Mouse (Mus musculus) CD4-positive, CD25-positive, alpha-beta regulatory T cell, adult 2 months (primary cell): ENCODE results near the gene 1700016K19Rik.

Experiments used
- DNase-seq: peaks from one replicate; pipeline ENCODE4 v3.0.0-alpha.2; 2012; ENCODE audit warnings: low read depth, low spot score

Gene 1700016K19Rik

DNA sequence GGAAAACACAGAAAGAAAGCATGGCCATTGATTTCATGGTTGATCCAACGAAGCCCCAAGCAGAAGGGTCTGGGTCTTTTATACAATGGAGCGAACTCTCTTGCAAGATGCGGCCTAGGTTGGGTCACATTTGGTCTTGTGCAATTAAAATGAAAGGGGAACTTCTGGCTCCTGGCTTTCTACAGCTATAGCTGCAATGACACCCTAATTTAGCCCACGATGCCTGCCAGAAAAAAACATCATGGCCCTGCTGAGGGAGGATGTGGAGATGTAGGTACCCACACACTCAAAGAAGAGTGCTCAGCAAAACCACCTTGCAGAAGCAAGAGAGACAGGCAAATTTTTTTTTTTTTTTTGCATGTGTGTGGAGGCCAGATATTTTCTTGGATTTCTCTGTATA is 34.1 kb downstream of the 1700016K19Rik start:
- DNase-seq = no peak

DNA sequence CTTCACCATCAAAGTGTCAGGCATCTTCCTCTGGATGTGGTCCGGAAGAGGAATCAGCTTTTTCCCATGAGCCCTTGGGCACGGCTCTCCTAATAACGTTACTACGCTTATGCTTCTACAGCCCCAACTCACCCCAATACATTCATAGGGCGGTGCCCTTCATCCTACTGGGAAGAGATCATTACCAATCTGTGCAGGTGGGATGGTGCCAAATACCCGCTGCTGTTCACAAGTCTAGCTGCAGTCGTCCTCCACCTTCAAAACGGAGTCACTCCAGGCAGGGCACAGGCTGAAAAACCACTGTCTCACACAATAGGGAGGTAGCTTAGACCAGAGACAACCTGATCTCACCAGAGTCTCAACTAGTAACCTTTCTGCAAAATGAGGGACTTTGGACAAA is 35.5 kb downstream of the 1700016K19Rik start:
- no peak for DNase-seq

DNA sequence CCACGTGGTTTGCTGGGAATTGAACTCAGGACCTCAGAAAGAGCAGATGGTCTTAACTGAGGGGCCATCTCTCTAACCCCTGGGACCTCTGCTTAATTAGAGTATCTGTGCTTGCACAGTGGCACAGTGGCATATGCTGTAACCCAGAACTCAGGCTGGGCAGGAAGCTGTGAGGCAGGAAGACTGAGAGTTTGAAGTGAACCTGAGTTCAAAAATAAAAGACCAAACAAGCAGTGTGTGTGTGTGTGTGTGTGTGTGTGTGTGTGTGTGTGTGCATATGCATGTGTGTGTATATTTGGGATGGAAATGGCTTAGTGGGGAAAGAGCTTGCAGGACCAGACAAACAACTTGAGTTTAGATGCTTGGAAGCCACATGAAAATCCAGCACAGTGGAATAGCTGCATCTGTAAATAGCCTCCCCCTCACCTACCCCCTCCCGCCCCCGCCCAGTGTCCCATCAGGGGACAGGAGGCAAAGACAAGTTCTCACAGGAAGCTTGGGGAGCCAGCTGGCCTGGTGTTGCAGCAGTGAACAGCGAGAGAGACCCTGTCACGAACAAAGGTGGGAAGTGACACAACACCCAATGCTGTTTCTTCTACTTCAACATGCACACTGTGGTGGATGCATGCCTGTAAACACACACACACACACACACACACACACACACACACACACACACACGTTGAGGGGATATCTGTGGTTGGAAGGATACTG is 38.0 kb downstream of the 1700016K19Rik start:
- peak; percentile 56 for DNase-seq

DNA sequence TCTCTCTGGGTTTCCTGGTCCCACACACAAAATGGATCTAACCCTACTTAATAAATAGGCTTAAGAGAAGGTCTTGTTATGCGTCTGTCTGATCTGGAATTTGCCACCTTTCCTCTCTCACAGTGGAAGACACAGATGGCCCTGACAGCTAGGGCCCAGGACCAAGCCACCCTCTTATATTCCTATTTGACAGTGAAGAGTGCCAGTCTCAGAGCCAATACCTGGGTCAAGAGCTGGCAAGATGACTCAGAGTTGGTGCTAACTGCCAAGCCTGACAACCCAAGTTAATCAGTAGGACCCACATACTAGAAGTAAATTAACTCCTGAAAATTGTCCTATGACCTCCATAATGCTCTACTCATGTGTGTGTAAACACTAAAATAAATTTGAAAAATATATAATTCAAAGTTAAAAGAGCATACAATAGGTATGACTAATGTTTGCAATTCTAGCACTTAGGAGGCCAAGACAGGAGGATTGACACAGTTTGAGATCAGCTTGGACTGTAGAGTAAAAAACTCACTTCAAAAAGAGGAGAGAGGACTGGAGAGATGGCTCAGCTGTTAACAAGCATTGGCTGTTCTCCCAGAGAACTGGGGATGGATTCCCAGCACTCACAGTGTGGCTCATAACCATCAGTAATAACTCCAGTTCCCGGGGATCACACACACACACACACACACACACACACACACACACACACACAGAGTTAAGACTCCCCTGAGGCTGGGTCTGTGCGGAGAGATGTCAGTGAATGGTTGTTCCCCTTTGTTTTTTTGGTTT is 39.8 kb downstream of the 1700016K19Rik start:
- no peak for DNase-seq

DNA sequence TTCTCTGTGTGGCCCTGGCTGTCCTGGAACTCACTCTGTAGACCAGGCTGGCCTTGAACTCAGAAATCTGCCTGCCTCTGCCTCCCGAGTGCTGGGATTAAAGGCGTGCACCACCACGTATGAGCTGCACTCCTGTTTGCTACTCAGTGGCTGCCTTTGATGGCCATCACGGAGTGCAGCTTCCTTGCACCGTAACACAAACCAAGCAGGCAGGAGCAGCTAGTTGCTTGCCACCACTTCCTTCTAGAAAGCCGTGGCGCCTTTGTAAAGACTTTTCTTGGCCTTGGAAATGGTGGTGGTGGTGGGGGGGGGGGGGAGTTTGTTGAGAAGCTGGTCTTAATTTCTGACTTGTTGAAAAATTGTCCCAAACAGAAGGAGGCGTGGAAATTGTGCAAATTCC is 40.4 kb downstream of the 1700016K19Rik start:
- DNase-seq = peak; percentile 37

DNA sequence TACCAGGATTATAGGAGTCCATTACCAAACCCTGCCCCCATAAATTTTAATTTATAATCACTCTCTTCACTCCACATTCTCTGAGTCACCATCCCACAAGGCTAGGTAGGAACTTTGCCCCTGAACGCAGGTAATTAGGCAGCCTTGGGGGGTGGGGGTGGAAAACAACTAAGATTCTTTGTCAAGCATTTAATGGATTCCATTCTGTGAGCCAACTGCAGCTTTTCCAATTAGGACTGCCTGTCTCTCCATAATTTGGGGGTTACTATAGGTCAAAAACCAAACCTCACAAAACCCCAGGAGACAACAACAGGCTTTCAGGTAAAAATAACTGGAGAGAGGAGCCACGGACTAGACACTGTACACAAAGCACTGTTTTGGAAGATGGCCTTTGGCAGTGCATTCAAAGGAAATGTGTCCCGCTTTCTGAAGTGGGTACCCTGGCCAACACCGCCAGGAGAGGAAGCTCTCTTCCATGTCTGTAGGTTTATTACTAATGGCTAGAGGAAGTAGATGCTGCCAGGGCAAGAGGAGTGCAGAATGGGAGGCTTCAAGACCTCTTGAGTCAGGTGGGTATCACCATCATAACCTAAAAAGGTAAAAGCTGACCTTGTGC is 41.2 kb downstream of the 1700016K19Rik start:
- DNase-seq = no peak

DNA sequence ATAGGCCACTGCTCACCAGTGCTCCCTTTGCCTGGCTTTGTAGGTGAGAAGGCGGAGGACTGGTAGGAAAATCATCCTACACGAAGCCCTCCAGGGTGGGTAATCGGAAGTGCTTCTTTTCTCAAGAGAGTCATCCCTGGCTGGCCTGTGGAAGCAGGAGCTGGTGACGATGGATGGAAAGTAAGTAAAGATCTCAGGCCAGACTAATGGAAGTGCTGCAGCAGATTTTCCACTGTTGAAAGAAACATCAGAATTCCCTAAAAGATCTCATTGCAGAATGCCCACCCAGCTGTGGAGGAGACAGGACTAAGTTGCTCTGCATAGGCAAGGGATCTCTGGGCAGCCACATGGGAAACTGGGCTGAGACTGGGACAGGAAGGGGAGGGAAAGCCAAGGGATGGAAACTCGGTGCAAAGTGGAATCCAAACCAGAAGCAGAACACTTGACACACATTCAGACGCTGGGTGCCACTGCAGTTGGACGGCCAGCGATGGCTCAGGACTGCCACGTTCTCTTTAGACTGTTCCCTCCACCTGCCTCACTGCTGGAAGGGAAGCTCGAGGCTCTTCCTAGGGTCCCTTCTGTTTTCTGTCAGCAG is 42.4 kb downstream of the 1700016K19Rik start:
- no peak for DNase-seq

DNA sequence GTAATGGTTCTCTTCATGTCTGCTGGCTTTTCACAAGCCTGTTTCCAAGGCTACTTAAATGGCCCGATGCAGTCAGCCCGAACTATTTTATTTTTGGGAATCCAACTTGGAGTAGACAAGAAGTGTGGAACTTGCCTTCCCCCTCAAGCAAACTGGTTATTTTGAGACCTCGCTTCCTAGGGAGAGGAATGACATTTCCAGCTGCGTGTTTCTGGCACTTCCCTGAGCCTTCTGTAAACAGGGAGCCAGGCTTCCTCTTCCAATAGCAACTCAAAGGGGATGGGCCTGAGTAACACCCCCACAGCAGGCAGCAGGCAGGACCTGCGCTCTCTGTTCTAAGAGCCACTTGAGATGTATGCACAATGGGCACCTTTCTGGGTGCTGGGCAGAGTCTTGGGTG is 43.2 kb downstream of the 1700016K19Rik start:
- no peak for DNase-seq

DNA sequence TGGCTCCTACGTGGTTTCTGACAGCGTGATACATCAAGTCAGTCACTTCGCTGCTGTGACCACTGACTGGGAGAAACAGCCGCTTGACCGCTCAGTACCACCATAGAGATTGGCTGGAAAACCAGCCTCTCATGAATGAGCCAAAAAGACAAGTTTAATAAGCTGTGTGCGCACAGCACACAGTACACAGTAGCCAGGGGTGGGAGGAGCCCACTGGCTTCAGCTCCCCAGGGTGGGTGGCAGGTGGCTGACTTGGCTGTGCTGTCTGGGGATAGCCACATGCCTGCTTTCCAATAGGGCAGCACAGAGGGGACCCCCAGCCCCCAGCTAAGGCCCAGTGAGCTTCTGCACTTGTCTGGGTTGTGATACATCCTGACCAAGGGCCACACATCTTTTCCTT is 44.8 kb downstream of the 1700016K19Rik start:
- no peak for DNase-seq

DNA sequence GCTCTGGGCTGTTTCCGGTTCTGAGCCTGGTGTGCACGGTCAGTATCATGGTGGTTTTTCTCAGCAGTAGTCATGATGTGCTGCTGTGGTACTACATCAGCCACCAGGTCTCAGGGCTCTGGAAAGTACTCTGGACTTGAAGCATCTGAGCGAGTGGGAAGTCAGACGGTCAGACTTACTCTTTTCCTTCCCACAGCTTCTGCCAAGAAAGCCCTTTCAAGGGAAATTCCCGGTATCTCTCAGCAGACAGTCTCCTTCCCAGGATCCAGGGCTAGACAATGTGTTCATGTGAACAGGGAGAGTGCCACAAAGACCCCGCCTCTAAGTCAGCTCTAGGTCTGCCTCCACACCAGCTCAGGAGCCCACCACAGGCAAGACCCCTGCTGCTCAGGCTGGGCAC is 45.7 kb downstream of the 1700016K19Rik start:
- no peak for DNase-seq

DNA sequence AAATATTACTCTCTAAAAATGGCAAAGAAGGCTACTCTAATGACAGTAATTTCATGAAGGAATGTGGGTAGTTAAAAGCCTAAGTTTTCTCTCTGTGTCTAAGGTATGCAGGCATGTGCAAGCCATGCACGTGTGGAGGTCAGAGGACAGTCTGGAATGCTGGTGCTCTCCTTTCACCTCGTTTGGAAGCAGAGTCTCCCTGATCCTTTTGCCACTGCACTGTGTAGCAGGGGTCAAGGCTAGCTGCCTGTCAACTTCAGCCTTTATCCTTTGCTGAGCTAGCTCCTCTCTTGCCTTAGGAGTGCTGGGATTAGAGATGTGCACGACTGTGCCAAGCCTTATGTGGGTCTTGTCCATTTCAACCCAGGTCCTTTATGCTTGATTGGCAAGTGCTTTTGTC is 50.8 kb downstream of the 1700016K19Rik start:
- DNase-seq = no peak

DNA sequence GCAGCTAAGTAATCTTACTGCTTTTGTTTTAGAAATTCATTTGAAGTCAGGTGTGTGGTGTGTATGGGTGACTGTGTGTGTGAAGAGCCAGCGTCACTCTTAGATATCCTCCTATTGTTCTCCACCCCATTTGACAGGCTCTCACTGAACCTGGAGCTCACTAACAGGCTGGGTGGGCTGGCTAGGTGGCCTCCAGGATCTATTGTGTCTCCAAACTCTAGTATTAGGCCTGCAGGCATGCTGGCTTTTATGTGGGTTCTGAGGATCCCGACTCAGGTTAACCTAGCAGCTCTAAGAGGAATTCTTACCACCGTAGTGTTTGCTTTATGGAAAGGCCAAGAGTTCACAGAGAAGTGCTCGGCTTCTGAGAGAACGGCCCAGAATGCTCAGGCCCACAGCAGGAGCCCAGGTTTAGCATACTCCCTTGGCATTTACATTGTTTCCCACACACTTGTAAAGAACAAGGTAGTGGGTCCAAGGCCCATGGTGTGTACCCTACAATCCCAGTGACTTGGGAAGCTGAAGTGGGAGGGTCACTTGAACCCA is 51.3 kb downstream of the 1700016K19Rik start:
- DNase-seq = no peak

DNA sequence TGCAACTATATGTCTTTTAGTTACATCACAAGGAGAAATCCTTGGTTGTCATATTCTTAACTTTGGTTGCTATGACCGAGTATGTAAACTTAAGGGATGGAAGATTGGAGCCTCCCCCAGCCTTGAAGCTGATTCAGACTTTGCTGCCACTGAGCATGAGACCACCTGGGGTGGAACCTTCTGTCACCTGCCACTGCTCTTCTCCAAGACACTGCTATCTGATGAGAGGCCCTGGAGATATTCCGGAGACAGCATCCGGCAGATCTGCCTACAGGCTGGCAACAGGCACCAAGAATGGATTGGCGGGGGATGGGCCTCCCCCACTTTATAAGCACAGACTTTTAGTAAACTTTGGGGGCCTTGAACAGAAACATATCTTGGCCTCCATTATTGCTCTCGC is 52.8 kb downstream of the 1700016K19Rik start:
- no peak for DNase-seq
